Mouse (Mus musculus) kidney, adult 9 months (tissue): ENCODE data around the gene Cnpy2.

Experiments
- DNase-seq: peaks from one replicate; pipeline ENCODE4 v3.0.0; 2022

Cnpy2 gene

GRCm38 (mm10) chr10:128369218-128369543 is 46.9 kb downstream of the Cnpy2 start:
- DNase-seq: no peak

- DNase-seq: no peak
Measured at GRCm38 (mm10) chr10:128369599-128369998, 47.3 kb downstream of the Cnpy2 start.

- no peak for DNase-seq
Measured at GRCm38 (mm10) chr10:128370021-128370420, 47.8 kb downstream of the Cnpy2 start.

- no peak for DNase-seq
Measured at GRCm38 (mm10) chr10:128370601-128371000, 48.3 kb downstream of the Cnpy2 start.

GRCm38 (mm10) chr10:128372142-128372541 is 49.9 kb downstream of the Cnpy2 start:
- DNase-seq: no peak

- no peak for DNase-seq
Measured at GRCm38 (mm10) chr10:128372989-128373748, 50.9 kb downstream of the Cnpy2 start.

- DNase-seq: no peak
Measured at GRCm38 (mm10) chr10:128374393-128374792, 52.1 kb downstream of the Cnpy2 start.

- no peak for DNase-seq
Measured at GRCm38 (mm10) chr10:128376099-128376454, 53.8 kb downstream of the Cnpy2 start.

- DNase-seq: peak; percentile 82
Measured at GRCm38 (mm10) chr10:128376455-128377211, 54.4 kb downstream of the Cnpy2 start, which contains the start of gene Ankrd52. Gene Ankrd52 (plus strand): TSS chr10:128377115.
